Mouse (Mus musculus): ENCODE measurements around the gene Ssb. TPM values are rescaled to one million over a fixed set of nuclear protein-coding genes. Genes with fewer than 3 reads are reported as not detected.

Ssb gene
- 246 and 267 TPM in 2 replicates for polyA plus RNA-seq (2015; fragmentation: Nextera tagmentation; extraction: Ambion mirVana)

GRCm38 (mm10) chr2:69861485-69862091, at the start of gene Ssb:
Gene Ssb (plus strand): TSS chr2:69861562.

GRCm38 (mm10) chr2:69821711-69822110, 39.7 kb upstream of the Ssb start, which contains the start of gene Klhl23:
Gene Klhl23 (plus strand): TSS chr2:69821944.

GRCm38 (mm10) chr2:69885451-69886305, 24.3 kb downstream of the Ssb start, which contains the start of gene Mettl5:
Gene Mettl5 (minus strand): TSS chr2:69885615.

DNA sequence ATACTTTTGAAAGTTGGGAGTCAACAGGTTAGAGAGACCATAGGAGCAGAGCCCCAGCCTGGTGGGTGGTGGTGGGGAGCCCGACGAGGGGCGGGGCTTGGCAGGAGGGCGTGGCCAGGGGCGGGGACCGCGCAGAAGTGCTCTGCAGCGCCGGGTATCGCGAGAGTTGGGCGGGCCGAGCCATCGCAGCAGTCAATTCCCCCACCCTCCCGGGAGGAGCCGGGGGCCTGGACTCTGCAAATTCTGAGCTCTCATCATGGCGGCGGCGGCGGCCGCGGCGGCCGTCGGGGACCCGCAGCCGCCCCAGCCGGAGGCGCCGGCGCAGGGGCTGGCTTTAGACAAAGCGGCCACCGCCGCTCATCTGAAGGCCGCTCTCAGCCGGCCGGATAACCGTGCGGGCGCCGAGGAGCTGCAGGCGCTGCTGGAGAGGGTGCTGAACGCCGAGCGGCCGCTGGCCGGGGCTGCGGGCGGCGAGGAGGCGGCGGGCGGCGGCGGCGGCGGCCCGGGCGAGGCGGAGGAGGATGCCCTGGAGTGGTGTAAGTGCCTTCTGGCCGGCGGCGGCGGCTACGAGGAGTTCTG, 35.8 kb downstream of the Ssb start, which contains the start of gene Ubr3:
Ubr3 (plus strand) TSS at position 208 of the 579 bp plus-strand sequence.

Other genes starting within 250 kb of the Ssb start
- gene Bbs5, start 214.4 kb upstream of the Ssb start, polyA plus RNA-seq (2015; fragmentation: Nextera tagmentation; extraction: Ambion mirVana): 27.0 and 35.7 TPM in 2 replicates
- 0.21 TPM in 1 of 2 replicates, not detected in the other for gene Klhl41, start 191.4 kb upstream of the Ssb start, polyA plus RNA-seq (2015; fragmentation: Nextera tagmentation; extraction: Ambion mirVana)
- gene Fastkd1, start 148.0 kb upstream of the Ssb start, polyA plus RNA-seq (2015; fragmentation: Nextera tagmentation; extraction: Ambion mirVana): 12.5 and 13.2 TPM in 2 replicates
- 111 and 131 TPM in 2 replicates for gene Ppig, start 139.0 kb upstream of the Ssb start, polyA plus RNA-seq (2015; fragmentation: Nextera tagmentation; extraction: Ambion mirVana)
- 2.2 and 2.8 TPM in 2 replicates for gene Ccdc173, start 72.0 kb upstream of the Ssb start, polyA plus RNA-seq (2015; fragmentation: Nextera tagmentation; extraction: Ambion mirVana)
- gene Phospho2, start 71.9 kb upstream of the Ssb start, polyA plus RNA-seq (2015; fragmentation: Nextera tagmentation; extraction: Ambion mirVana): 27.9 and 31.7 TPM in 2 replicates
- 81.1 and 90.5 TPM in 2 replicates for gene Klhl23, start 39.6 kb upstream of the Ssb start, polyA plus RNA-seq (2015; fragmentation: Nextera tagmentation; extraction: Ambion mirVana)
- 35.0 and 36.2 TPM in 2 replicates for gene Mettl5, start 24.1 kb downstream of the Ssb start, polyA plus RNA-seq (2015; fragmentation: Nextera tagmentation; extraction: Ambion mirVana)
- 15.2 and 16.7 TPM in 2 replicates for gene Ubr3, start 35.7 kb downstream of the Ssb start, polyA plus RNA-seq (2015; fragmentation: Nextera tagmentation; extraction: Ambion mirVana)
- gene Myo3b, start 177.6 kb downstream of the Ssb start, polyA plus RNA-seq (2015; fragmentation: Nextera tagmentation; extraction: Ambion mirVana): 0.31 and 0.43 TPM in 2 replicates